Mouse (Mus musculus) stomach, postnatal 0 days (tissue): Measurements from ENCODE around the gene Bbs1.

Source experiments
- CTCF ChIP-seq: IDR thresholded peaks from 2 replicates; pipeline ENCODE4 v1.5.1; 2016; ENCODE audit warnings: antibody characterized with exemption, low read depth, mild to moderate bottlenecking, moderate library complexity
- EP300 ChIP-seq: optimal IDR thresholded peaks from 2 replicates; pipeline ENCODE3; 2016; ENCODE audit warnings: antibody characterized with exemption

- no peak for TF ChIP-seq EP300
- no peak for TF ChIP-seq CTCF
Observed at GRCm38 (mm10) chr19:4842611-4843010, 63.8 kb downstream of the Bbs1 start.
